Mouse (Mus musculus) liver, postnatal 0 days (tissue): ENCODE results near the gene Smcr8. TPM values are rescaled to one million over a fixed set of nuclear protein-coding genes. Genes with fewer than 3 reads are reported as not detected.
A peak's percentile ranks its signal among the peaks of the same experiment; 100 is the strongest.

Source experiments
- ATAC-seq: fragments of 200-750 bp; cut with Nextera tagmentation; 2 replicates; pipeline ENCODE4 v1.8.0; 2017; ENCODE audit warnings: mild to moderate bottlenecking, moderate library complexity
- DNase-seq: peaks from one replicate; pipeline ENCODE4 v3.0.0-alpha.2; 2016
- H3K27ac ChIP-seq: fragments of 300-500 bp; sonication (generic); 2 replicates; pipeline ENCODE4 v1.5.1; 2014; ENCODE audit warnings: antibody characterized with exemption, moderate library complexity, mild to moderate bottlenecking, low read depth
- H3K27me3 ChIP-seq: fragments of 300-500 bp; sonication (generic); 2 replicates; pipeline ENCODE4 v1.6.1; 2014; ENCODE audit warnings: low read length, control low read depth, mixed read lengths; ENCODE audit not compliant: insufficient read depth
- H3K36me3 ChIP-seq: fragments of 300-500 bp; sonication (generic); replicated peaks from 2 replicates; pipeline ENCODE4 v1.6.1; 2014; ENCODE audit warnings: mild to moderate bottlenecking, control low read depth, low read length, moderate library complexity, mixed read lengths; ENCODE audit not compliant: insufficient read depth
- H3K4me1 ChIP-seq: fragments of 300-500 bp; sonication (generic); 2 replicates; pipeline ENCODE4 v1.6.1; 2014; ENCODE audit warnings: antibody characterized with exemption, mild to moderate bottlenecking, control low read depth; ENCODE audit not compliant: insufficient read depth
- H3K4me2 ChIP-seq: fragments of 300-500 bp; sonication (generic); 2 replicates; pipeline ENCODE4 v1.6.1; 2014; ENCODE audit warnings: low read depth, mild to moderate bottlenecking, low read length, moderate library complexity, mixed read lengths
- H3K4me3 ChIP-seq: fragments of 300-500 bp; sonication (generic); 2 replicates; pipeline ENCODE4 v1.5.1; 2014; ENCODE audit warnings: low read depth, low read length
- H3K9ac ChIP-seq: fragments of 300-500 bp; sonication (generic); replicated peaks from 2 replicates; pipeline ENCODE4 v1.6.1; 2014; ENCODE audit warnings: mild to moderate bottlenecking, moderate library complexity
- H3K9me3 ChIP-seq: fragments of 300-500 bp; sonication (generic); 2 replicates; pipeline ENCODE4 v1.6.1; 2016; ENCODE audit warnings: mild to moderate bottlenecking, control low read depth, low read length, mixed read lengths
- CTCF ChIP-seq: sonication (generic); IDR thresholded peaks from 2 replicates; pipeline ENCODE4 v1.5.1; 2016; ENCODE audit warnings: antibody characterized with exemption, low read depth
- EP300 ChIP-seq: IDR thresholded peaks from 2 replicates; pipeline ENCODE4 v1.6.1; 2016; ENCODE audit warnings: antibody characterized with exemption, low read depth, mild to moderate bottlenecking
- WGBS: fragments of 180-500 bp; shearing (Covaris S2); extraction: QIAGEN DNeasy Blood & Tissue Kit; methylation state at CpG from one replicate; pipeline ENCODE4 v1.1.7; 2014; ENCODE audit not compliant: insufficient replicate concordance; 5-methylcytosine and 5-hydroxymethylcytosine counted together
- polyA plus RNA-seq: library from polyadenylated mRNA; unstranded; fragments of >200 nt; fragmentation: Nextera tagmentation; extraction: Ambion mirVana; gene quantifications from 2 replicates; pipeline ENCODE4 v1.2.1, GENCODE M21; 2015

The Smcr8 gene
- polyA plus RNA-seq, 1 experiment from 2014 or later: 1.9 TPM

DNA sequence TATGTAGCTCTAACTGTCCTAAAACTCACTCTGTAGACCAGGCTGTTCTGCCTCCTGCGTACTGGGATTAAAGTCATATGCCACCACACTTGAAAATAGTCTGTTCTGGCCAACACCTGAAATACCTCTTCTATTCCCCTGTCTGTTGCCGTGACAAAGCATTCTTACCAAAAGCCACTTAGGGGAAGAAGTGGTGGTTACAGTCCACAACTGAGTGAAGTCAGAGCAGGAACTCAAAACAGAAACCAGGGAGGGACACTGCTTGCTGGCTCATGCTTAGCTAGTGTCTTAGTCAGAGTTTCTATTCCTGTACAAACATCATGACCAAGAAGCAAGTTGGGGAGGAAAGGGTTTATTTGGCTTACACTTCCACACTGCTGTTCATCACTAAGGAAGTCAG lies 8.0 kb upstream of the Smcr8 start:
- TF ChIP-seq CTCF (no peak), EP300 (no peak)
- Histone ChIP-seq H3K9me3 (no peaks in the 10 kb centered on the region), H3K27me3 (no peaks in the 10 kb centered on the region), H3K4me3 (no peak overlapping the region), H3K4me1 (peaks cover 2% of the 10 kb centered on the region; the same call in 1 of the 2 replicates), H3K36me3 (no peaks in the 10 kb centered on the region), H3K27ac (no peak overlapping the region; the same call in 1 of the 2 replicates), H3K4me2 (no peak overlapping the region), H3K9ac (no peak overlapping the region)
- 59% methylated on average over 2 of the region's 2 CpGs for WGBS
- no peak for DNase-seq
- no peak for ATAC-seq

DNA sequence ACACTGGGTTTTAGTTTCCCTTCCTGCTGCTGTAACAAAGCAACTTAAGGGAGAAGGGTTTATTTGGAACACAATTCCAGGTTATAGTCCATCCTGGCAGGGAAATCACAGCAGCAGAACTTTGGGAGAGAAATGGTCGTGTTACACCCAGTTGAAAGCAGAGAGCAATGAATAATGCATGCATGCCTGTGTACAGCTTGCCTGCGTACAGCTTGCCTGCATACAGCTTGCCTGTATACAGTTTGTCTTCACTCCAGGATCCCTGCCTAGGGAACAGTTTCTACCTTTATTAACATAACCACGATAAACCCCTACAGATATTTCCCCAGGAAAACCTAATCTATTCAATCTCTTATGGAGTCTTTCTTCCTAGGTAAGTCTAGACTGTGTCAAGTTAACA lies 6.5 kb upstream of the Smcr8 start:
- DNase-seq: no peak
- Histone ChIP-seq H3K36me3 (no peaks in the 10 kb centered on the region), H3K9ac (no peak overlapping the region), H3K27me3 (no peaks in the 10 kb centered on the region), H3K4me1 (peaks cover 15% of the 10 kb centered on the region), H3K4me2 (no peak overlapping the region), H3K4me3 (no peak overlapping the region), H3K27ac (no peak overlapping the region), H3K9me3 (no peaks in the 10 kb centered on the region)
- TF ChIP-seq CTCF (no peak), EP300 (no peak)
- no peak for ATAC-seq
- WGBS: 79% methylated on average over 3 of the region's 3 CpGs

- Histone ChIP-seq H3K4me3 (no peak overlapping the region), H3K4me1 (peaks cover 21% of the 10 kb centered on the region), H3K9me3 (no peaks in the 10 kb centered on the region), H3K27ac (no peak overlapping the region), H3K27me3 (no peaks in the 10 kb centered on the region), H3K4me2 (no peak overlapping the region), H3K36me3 (no peaks in the 10 kb centered on the region), H3K9ac (no peak overlapping the region)
- 81% methylated on average over 4 of the region's 4 CpGs for WGBS
- TF ChIP-seq EP300 (no peak), CTCF (peak; percentile 18; the same call in 1 of the 2 replicates)
- DNase-seq: no peak
- ATAC-seq: no peak
Measured at GRCm38 (mm10) chr11:60772161-60772560, 5.2 kb upstream of the Smcr8 start.

GRCm38 (mm10) chr11:60774158-60774689 lies 3.1 kb upstream of the Smcr8 start:
- Histone ChIP-seq H3K27ac (no peak overlapping the region), H3K4me3 (no peak overlapping the region), H3K9me3 (no peaks in the 10 kb centered on the region), H3K36me3 (no peaks in the 10 kb centered on the region; the same call in 1 of the 2 replicates), H3K4me1 (peaks cover 35% of the 10 kb centered on the region), H3K4me2 (no peak overlapping the region), H3K9ac (0 out of 2 replicates have a peak overlapping the region, but pooled peaks have one; percentile 3), H3K27me3 (no peaks in the 10 kb centered on the region)
- ATAC-seq (no peak), DNase-seq (no peak)
- 78% methylated on average over 3 of the region's 3 CpGs for whole genome bisulfite sequencing
- TF ChIP-seq CTCF: no peak
- no peak for TF ChIP-seq EP300

DNA sequence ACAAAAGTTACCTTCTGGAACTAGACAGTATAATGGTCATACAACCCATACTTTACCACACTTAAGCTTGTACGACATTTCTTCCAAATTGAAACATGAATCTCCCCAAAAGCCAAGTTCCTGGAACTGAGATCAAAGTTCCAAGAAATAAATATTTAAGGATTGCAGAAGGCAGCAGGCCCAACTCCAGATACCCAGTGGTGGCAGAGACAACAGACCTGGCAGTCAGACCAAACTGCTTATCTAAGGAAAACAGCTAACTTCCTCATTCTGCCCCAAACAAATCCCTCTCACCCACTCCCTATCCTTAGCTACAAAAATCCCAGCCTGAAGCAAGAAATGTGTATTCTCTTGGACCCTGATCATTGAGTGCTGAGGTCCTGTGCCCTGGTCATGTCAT lies 2.5 kb upstream of the Smcr8 start:
- Histone ChIP-seq H3K9me3 (no peaks in the 10 kb centered on the region), H3K4me1 (peaks cover 41% of the 10 kb centered on the region), H3K4me2 (peak overlapping the region; percentile 82), H3K36me3 (no peaks in the 10 kb centered on the region; the same call in 1 of the 2 replicates), H3K27me3 (no peaks in the 10 kb centered on the region), H3K27ac (no peak overlapping the region), H3K4me3 (no peak overlapping the region), H3K9ac (0 out of 2 replicates have a peak overlapping the region, but pooled peaks have one; percentile 1)
- no peak for ATAC-seq
- DNase-seq: no peak
- WGBS: 44% methylated on average over 1 of the region's 1 CpGs
- TF ChIP-seq EP300 (peak; percentile 56), CTCF (no peak)

DNA sequence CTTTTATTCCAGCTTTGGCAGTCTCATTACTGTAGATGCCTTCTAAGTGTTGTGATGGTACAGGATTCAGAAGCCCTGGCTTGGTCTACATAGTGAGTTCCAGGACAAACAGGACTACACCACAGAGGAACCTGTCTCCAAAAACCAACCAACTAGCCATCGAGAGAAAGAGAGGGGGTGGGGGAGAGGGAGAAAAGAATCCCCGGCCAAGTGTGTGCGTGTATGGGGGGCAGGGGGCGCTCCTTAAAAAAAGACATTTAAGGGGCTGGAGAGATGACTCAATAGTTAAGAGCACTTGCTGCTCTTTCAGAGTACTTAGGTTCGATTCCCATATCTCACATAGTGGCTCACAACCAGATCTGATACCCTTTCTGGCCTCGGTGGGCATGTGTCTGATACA lies 1.7 kb upstream of the Smcr8 start:
- DNase-seq (no peak), ATAC-seq (no peak)
- Histone ChIP-seq H3K9me3 (no peaks in the 10 kb centered on the region), H3K4me3 (peak overlapping the region; percentile 84; the same call in 1 of the 2 replicates), H3K27me3 (no peaks in the 10 kb centered on the region), H3K4me1 (peaks cover 48% of the 10 kb centered on the region), H3K9ac (peak overlapping the region; percentile 90), H3K27ac (peak overlapping the region; percentile 89), H3K4me2 (peak overlapping the region; percentile 82), H3K36me3 (no peaks in the 10 kb centered on the region; the same call in 1 of the 2 replicates)
- TF ChIP-seq CTCF (no peak), EP300 (no peak)
- 37% methylated on average over 6 of the region's 6 CpGs for WGBS
